Mouse (Mus musculus): ENCODE measurements around the gene Zfp617. TPM values are rescaled to one million over a fixed set of nuclear protein-coding genes. Genes with fewer than 3 reads are reported as not detected.
"Not testable (repeated sequence)": the region's sequence is repeated elsewhere in the genome, so short reads cannot be mapped to it uniquely, and the experiment has no call there.

The Zfp617 gene
- 8.8 and 10.3 TPM in 2 replicates for polyA plus RNA-seq (2015; fragmentation: Nextera tagmentation; extraction: Ambion mirVana)

DNA sequence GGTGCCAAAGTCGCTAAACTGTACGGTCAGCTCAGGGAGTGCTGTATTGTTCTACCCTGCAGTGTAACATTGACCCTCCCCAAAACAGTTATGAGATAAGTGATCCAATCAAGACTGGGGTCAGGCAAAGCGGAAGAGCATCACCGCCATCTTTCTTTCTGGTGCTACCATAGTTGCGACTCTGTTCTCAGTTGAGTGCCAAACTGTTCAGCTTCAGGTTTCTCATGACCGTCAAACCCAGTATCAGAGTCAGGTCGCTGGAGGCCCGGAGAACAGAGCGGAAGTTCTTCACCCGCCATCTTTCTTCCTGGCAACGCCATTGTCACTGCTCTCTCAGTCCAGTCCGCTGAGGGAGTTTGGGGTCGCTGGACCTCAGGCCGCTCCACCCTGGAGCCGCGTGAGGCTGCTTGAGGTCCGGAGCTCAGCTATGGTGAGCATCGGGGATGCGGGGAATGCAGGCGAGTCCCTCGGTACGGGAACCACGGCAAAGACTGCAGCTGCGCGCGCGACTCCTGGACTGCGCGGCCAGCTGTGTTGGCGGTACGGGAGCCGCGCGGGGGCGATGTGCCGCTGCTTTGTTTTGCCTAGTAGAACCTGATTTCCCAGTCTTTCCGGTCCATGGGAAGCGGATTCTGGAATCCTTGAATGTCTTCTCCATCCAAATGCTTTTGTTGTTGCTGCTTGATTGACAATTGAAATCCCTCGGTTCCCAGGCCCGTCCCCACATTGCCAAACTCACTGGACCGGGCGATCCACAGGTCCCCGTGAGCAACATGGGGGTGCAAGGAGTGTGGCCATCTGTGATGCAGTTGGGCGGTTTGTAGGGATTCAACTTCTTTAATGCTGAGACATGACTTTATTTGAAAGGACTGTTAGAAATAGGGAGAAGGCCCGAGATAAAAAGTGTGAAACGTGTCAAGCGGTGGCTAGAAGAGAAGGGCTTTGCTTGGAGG, at the start of gene Zfp617, which contains the start of gene Zfp882:
Gene Zfp617 (plus strand): TSS at position 327 of the 953 bp plus-strand sequence.
Gene Zfp882 (plus strand): TSS at position 300 of the 953 bp plus-strand sequence.
- 7% methylated on average over 47 of the region's 47 CpGs for WGBS (ENCODE audit: insufficient replicate concordance)
- H3K27ac ChIP-seq = peak within 1 kb of the TSS; percentile 75

DNA sequence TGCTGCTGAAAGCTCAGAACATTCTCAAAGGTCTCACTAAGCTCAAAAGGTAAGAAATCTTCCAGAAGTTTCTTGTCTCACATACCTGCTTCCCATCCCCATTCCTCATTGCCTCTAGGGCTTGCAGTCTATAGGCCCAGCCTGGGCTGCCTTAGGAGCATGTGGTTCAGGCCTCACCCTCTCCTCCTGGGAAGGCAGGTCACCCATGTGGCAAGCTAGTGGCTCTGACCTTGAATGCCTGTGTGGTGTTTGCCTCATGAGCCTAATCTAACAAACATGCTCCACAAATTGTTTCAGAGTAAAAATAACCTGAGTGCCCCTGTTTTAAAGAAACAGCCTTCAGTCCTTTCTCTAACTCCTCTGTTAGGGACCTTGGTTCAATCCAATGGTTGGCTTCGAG, 46.9 kb upstream of the Zfp617 start:
- DNase-seq; H3K27ac ChIP-seq; H3K4me2 ChIP-seq; H3K27me3 ChIP-seq; H3K9me3 ChIP-seq (replicated peaks); H3K4me1 ChIP-seq (replicated peaks); ATAC-seq (ENCODE audit: low read depth); H3K9ac ChIP-seq; H3K4me3 ChIP-seq (replicated peaks); H3K36me3 ChIP-seq: not testable (repeated sequence)
- 44% methylated on average over 1 of the region's 1 CpGs for WGBS (ENCODE audit: insufficient replicate concordance)

More for the DNA sequence above, at the start of gene Zfp617, which contains the start of gene Zfp882:
- H3K4me1 ChIP-seq (replicated peaks) = peaks cover 4% of the 10 kb centered on the region; the same call in 1 of the 2 replicates
- DNase-seq = peak; percentile 71
- peak within 1 kb of the TSS; percentile 68 for H3K4me2 ChIP-seq
- no peaks in the 10 kb centered on the region for H3K36me3 ChIP-seq
- H3K9ac ChIP-seq = peak within 1 kb of the TSS; percentile 80
- H3K9me3 ChIP-seq (replicated peaks) = no peaks in the 10 kb centered on the region
- ATAC-seq (ENCODE audit: low read depth) = peak; percentile 92
- H3K27me3 ChIP-seq = no peaks in the 10 kb centered on the region
- H3K4me3 ChIP-seq (replicated peaks) = peak within 1 kb of the TSS; percentile 73

- not testable (repeated sequence) for H3K9me3 ChIP-seq (replicated peaks); ATAC-seq (ENCODE audit: low read depth)
Measured at GRCm38 (mm10) chr8:71862038-71862437, 46.4 kb upstream of the Zfp617 start.

DNA sequence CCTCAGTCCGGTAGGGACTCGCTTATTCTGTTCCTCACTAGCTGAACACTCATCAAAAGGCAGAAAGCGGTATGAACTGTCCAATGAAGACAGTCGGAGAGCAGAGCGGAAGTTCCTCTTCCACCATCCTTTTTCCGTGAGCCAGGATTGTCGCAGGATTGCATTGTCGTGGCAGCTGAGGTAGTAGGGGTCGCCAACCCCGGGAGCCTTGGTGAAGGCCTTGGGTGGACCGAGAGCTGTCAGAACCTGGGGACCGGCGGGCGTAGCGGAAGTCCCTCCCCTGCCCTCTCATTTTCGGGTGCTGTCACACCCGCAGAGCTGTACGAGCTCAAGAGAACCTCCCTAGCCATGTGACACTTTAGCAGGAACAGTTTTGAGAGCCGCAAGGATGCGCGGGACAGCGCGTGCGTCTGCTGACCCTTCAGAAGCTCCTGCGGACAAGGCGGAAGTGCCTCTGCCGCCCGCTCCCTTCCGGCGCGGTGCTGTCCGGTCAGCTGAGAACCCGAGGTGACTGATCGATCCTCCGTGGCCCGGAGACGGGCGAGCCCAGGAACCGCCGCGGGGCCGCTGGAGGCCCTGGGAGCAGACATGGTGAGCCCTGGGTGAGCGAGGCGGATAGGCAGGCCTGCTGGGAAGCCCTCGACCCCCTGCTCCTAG, 26.7 kb upstream of the Zfp617 start, which contains the start of gene Zfp709:
Gene Zfp709 (plus strand): TSS at position 402 of the 657 bp plus-strand sequence.
- 3% methylated on average over 45 of the region's 45 CpGs for WGBS (ENCODE audit: insufficient replicate concordance)
- peak within 1 kb of the TSS; percentile 68 for H3K27ac ChIP-seq
- peak; percentile 44 for DNase-seq

More at GRCm38 (mm10) chr8:71862038-71862437, 46.4 kb upstream of the Zfp617 start:
- not testable (repeated sequence) for DNase-seq; H3K9ac ChIP-seq; H3K4me2 ChIP-seq; H3K4me1 ChIP-seq (replicated peaks); H3K4me3 ChIP-seq (replicated peaks); H3K27me3 ChIP-seq; H3K27ac ChIP-seq; H3K36me3 ChIP-seq

GRCm38 (mm10) chr8:71900666-71901065, 7.8 kb upstream of the Zfp617 start:
- ATAC-seq (ENCODE audit: low read depth); H3K9ac ChIP-seq; H3K4me3 ChIP-seq (replicated peaks); H3K9me3 ChIP-seq (replicated peaks); H3K4me1 ChIP-seq (replicated peaks); DNase-seq; H3K36me3 ChIP-seq; H3K27me3 ChIP-seq; H3K27ac ChIP-seq; H3K4me2 ChIP-seq: not testable (repeated sequence)
- 41% methylated on average over 11 of the region's 11 CpGs for WGBS (ENCODE audit: insufficient replicate concordance)

More for the DNA sequence above, 26.7 kb upstream of the Zfp617 start, which contains the start of gene Zfp709:
- H3K9me3 ChIP-seq (replicated peaks) = peaks cover 7% of the 10 kb centered on the region
- peaks cover 9% of the 10 kb centered on the region; the same call in 1 of the 2 replicates for H3K4me1 ChIP-seq (replicated peaks)
- peaks cover 23% of the 10 kb centered on the region for H3K36me3 ChIP-seq
- no peaks in the 10 kb centered on the region for H3K27me3 ChIP-seq
- peak; percentile 92 for ATAC-seq (ENCODE audit: low read depth)
- peak within 1 kb of the TSS; percentile 83 for H3K9ac ChIP-seq
- H3K4me2 ChIP-seq = peak within 1 kb of the TSS; percentile 87
- H3K4me3 ChIP-seq (replicated peaks) = peak within 1 kb of the TSS; percentile 75

- not testable (repeated sequence) for DNase-seq; H3K4me1 ChIP-seq (replicated peaks); H3K36me3 ChIP-seq; H3K9me3 ChIP-seq (replicated peaks); H3K27ac ChIP-seq; H3K4me3 ChIP-seq (replicated peaks); H3K9ac ChIP-seq; H3K27me3 ChIP-seq; ATAC-seq (ENCODE audit: low read depth); H3K4me2 ChIP-seq
- 42% methylated on average over 1 of the region's 1 CpGs for WGBS (ENCODE audit: insufficient replicate concordance)
Measured at GRCm38 (mm10) chr8:71903084-71903483, 5.4 kb upstream of the Zfp617 start.

DNA sequence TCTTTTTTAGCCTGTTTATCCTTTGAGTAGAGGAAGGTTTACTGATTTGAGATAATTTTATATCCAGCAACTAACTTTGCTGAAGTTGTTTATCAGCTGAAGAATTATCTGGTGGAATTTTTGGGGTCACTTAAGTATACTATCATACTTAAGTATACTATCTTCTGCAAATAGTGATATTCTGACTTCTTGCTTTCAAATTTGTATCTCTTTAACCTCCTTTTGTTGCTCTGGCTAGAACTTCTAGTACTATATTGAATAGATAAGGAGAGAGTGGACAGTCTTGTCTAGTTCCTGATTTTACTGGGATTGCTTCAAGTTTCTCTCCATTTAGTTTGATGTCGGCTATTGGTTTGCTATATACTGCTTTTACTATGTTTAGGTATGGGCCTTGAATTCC, 1.6 kb upstream of the Zfp617 start:
- Histone ChIP-seq H3K4me1 (replicated peaks) (peaks cover 4% of the 10 kb centered on the region; the same call in 1 of the 2 replicates), H3K4me2 (no peak overlapping the region), H3K4me3 (replicated peaks) (no peak overlapping the region), H3K36me3 (no peaks in the 10 kb centered on the region), H3K9me3 (replicated peaks) (no peaks in the 10 kb centered on the region), H3K27me3 (no peaks in the 10 kb centered on the region), H3K27ac (no peak overlapping the region), H3K9ac (no peak overlapping the region)
- DNase-seq = no peak
- WGBS (ENCODE audit: insufficient replicate concordance) = 75% methylated on average over 1 of the region's 1 CpGs
- no peak for ATAC-seq (ENCODE audit: low read depth)

- H3K27ac ChIP-seq = no peak overlapping the region
- 81% methylated on average over 5 of the region's 5 CpGs for WGBS (ENCODE audit: insufficient replicate concordance)
- no peak overlapping the region for H3K9ac ChIP-seq
Measured at GRCm38 (mm10) chr8:71907798-71908257, 607 bp upstream of the Zfp617 start.

GRCm38 (mm10) chr8:71912286-71912685, 3.9 kb downstream of the Zfp617 start:
- DNase-seq = no peak
- Histone ChIP-seq H3K27me3 (no peaks in the 10 kb centered on the region), H3K4me1 (replicated peaks) (peaks cover 4% of the 10 kb centered on the region; the same call in 1 of the 2 replicates), H3K9me3 (replicated peaks) (no peaks in the 10 kb centered on the region), H3K36me3 (peaks cover 11% of the 10 kb centered on the region; the same call in 1 of the 2 replicates), H3K4me3 (replicated peaks) (no peak overlapping the region), H3K4me2 (no peak overlapping the region), H3K9ac (no peak overlapping the region), H3K27ac (no peak overlapping the region)
- WGBS (ENCODE audit: insufficient replicate concordance) = 66% methylated on average over 2 of the region's 2 CpGs
- ATAC-seq (ENCODE audit: low read depth) = no peak

More at GRCm38 (mm10) chr8:71907798-71908257, 607 bp upstream of the Zfp617 start:
- H3K27me3 ChIP-seq = no peaks in the 10 kb centered on the region
- ATAC-seq (ENCODE audit: low read depth) = no peak
- no peaks in the 10 kb centered on the region for H3K36me3 ChIP-seq
- H3K4me3 ChIP-seq (replicated peaks) = peak overlapping the region; percentile 73
- no peaks in the 10 kb centered on the region for H3K9me3 ChIP-seq (replicated peaks)
- DNase-seq = no peak
- peaks cover 4% of the 10 kb centered on the region; the same call in 1 of the 2 replicates for H3K4me1 ChIP-seq (replicated peaks)
- peak overlapping the region; percentile 68 for H3K4me2 ChIP-seq

GRCm38 (mm10) chr8:71922567-71923401, 14.3 kb downstream of the Zfp617 start:
- H3K27ac ChIP-seq = peak overlapping the region; percentile 93
- H3K27me3 ChIP-seq = 0 out of 2 replicates have a peak, but pooled peaks cover 3% of the 10 kb centered on the region
- DNase-seq (peak; percentile 90), ATAC-seq (ENCODE audit: low read depth) (peak; percentile 99)
- peak overlapping the region; percentile 87 for H3K4me3 ChIP-seq (replicated peaks)
- peaks cover 24% of the 10 kb centered on the region for H3K4me1 ChIP-seq (replicated peaks)
- no peaks in the 10 kb centered on the region for H3K9me3 ChIP-seq (replicated peaks)
- peak overlapping the region; percentile 73 for H3K4me2 ChIP-seq
- H3K36me3 ChIP-seq = 0 out of 2 replicates have a peak, but pooled peaks cover 7% of the 10 kb centered on the region
- under 1% methylated on average over 57 of the region's 57 CpGs for WGBS (ENCODE audit: insufficient replicate concordance)
- H3K9ac ChIP-seq = peak overlapping the region; percentile 93

Measured in liver, embryonic 13.5 days (tissue).